ENCODE assay signal across 17 mouse cellular contexts in the genomic region with DNA sequence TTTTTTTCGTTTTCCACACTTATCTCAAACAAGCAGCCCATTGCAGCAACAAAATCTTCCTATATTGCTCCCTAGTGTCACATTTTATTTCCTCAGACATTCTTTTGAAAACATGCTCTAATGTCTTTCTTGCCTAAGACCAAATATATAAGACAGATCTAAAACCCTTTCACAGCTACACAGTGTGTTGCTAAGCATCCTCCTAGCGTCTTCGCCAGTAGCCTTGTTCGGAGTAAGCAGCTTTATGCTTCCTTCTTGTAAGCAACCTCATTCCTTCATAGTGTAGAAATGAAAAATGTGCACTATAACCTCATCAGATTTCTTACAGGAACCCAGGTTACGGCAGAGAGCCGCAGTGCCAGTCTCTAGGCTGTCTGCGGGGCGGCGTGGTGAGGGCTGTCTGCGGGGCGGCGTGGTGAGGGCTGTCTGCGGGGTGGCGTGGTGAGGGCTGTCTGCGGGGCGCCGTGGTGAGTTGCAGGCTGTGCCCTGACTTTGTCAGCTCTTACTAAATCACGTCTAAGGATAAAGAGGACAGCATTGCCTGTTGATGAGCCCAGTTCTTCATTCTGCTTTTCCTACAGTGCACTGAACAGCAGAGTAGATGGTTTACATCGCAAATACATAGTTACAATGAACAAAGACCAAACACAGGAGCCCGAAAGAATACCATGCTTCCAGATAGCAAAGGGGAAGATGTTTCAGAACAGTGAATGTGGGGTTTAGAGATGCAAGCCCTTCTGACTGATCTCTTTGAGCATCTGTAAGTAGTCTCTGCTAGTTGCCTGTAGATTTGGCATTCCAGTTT. TPM values are rescaled to one million over a fixed set of nuclear protein-coding genes. Genes with fewer than 3 reads are reported as not detected.
DNase-seq lines count a peak whose midpoint lies in the region; ATAC-seq lines count a peak whose summit lies in the region.
"Had no signal": no experiment of that assay in that cellular context is flagged by ENCODE, and none has a peak within 500 bp of the region (broad histone marks: within the 10 kb centered on the region; RNA-seq: fewer than 3 reads in every experiment).

No protein-coding gene starts in this region.

- H3K27ac ChIP-seq in forebrain, embryonic 12.5 days, result peak overlapping the region; percentile 8; the same call in 1 of the 2 replicates
- H3K27ac ChIP-seq in forebrain, embryonic 10.5 days, result no peak overlapping the region
- no peak overlapping the region for H3K27ac ChIP-seq in kidney, embryonic 16.5 days (ENCODE audit: low read length)
- peak overlapping the region; percentile 82 for H3K27ac ChIP-seq in midbrain, embryonic 14.5 days (replicated peaks; ENCODE audit: low read depth, low read length)
- H3K27ac ChIP-seq: layer of hippocampus, adult 2 months; limb, embryonic 12.5 days had no signal

- H3K9ac ChIP-seq in forebrain, embryonic 12.5 days, result no peak overlapping the region
- no peak overlapping the region for H3K9ac ChIP-seq in kidney, embryonic 16.5 days (replicated peaks; ENCODE audit: low read length)
- peak overlapping the region; percentile 9; the same call in 1 of the 2 replicates for H3K9ac ChIP-seq in midbrain, embryonic 14.5 days (replicated peaks; ENCODE audit: low read length)
- H3K9ac ChIP-seq: limb, embryonic 12.5 days had no signal

- no peaks in the 10 kb centered on the region for H3K27me3 ChIP-seq in forebrain, embryonic 12.5 days
- no peaks in the 10 kb centered on the region for H3K27me3 ChIP-seq in forebrain, embryonic 10.5 days (ENCODE audit: poor library complexity, severe bottlenecking)
- no peaks in the 10 kb centered on the region for H3K27me3 ChIP-seq in kidney, embryonic 16.5 days (ENCODE audit: insufficient read depth, low read length)
- H3K27me3 ChIP-seq in midbrain, embryonic 14.5 days (ENCODE audit: control insufficient read depth, insufficient read depth, low read length), result no peaks in the 10 kb centered on the region
- H3K27me3 ChIP-seq: limb, embryonic 12.5 days had no signal

- H3K4me1 ChIP-seq in forebrain, embryonic 12.5 days, result 0 out of 2 replicates have a peak, but pooled peaks cover 4% of the 10 kb centered on the region
- peaks cover 16% of the 10 kb centered on the region; the same call in 1 of the 2 replicates for H3K4me1 ChIP-seq in forebrain, embryonic 10.5 days
- H3K4me1 ChIP-seq in kidney, embryonic 16.5 days (ENCODE audit: insufficient read depth, low read length), result no peaks in the 10 kb centered on the region
- peaks cover 17% of the 10 kb centered on the region for H3K4me1 ChIP-seq in midbrain, embryonic 14.5 days (ENCODE audit: control insufficient read depth, insufficient read depth, low read length)
- H3K4me1 ChIP-seq: limb, embryonic 12.5 days had no signal

- 64% methylated on average over 20 of the region's 20 CpGs for WGBS in forebrain, embryonic 12.5 days
- WGBS in forebrain, embryonic 10.5 days, result 64% methylated on average over 20 of the region's 20 CpGs
- 59% methylated on average over 20 of the region's 20 CpGs for WGBS in kidney, embryonic 16.5 days
- 48% methylated on average over 20 of the region's 20 CpGs for WGBS in midbrain, embryonic 14.5 days

- H3K9me3 ChIP-seq in forebrain, embryonic 12.5 days, result no peaks in the 10 kb centered on the region
- no peaks in the 10 kb centered on the region for H3K9me3 ChIP-seq in forebrain, embryonic 10.5 days
- H3K9me3 ChIP-seq in kidney, embryonic 16.5 days (ENCODE audit: low read length), result no peaks in the 10 kb centered on the region
- H3K9me3 ChIP-seq in midbrain, embryonic 14.5 days (ENCODE audit: control insufficient read depth, low read length), result no peaks in the 10 kb centered on the region
- H3K9me3 ChIP-seq: limb, embryonic 12.5 days had no signal

- no peak for DNase-seq in forebrain, embryonic 10.5 days (ENCODE audit: extremely low spot score, low spot score)
- no peak for DNase-seq in kidney, adult 8-10 months
- DNase-seq in ZHBTc4 (ENCODE audit: low read depth, low spot score), result peak; percentile 53
- DNase-seq in midbrain, embryonic 14.5 days, result peak; percentile 40
- DNase-seq in adrenal gland, postnatal 10 days, result no peak
- no peak for DNase-seq in cerebellum, adult 11-12 months
- DNase-seq: embryo, embryonic 11 days; lung, postnatal 36 days had no signal

- H3K4me3 ChIP-seq in forebrain, embryonic 12.5 days (replicated peaks), result no peak overlapping the region
- no peak overlapping the region for H3K4me3 ChIP-seq in forebrain, embryonic 10.5 days
- no peak overlapping the region for H3K4me3 ChIP-seq in kidney, embryonic 16.5 days (ENCODE audit: low read length)
- peak overlapping the region; percentile 15; the same call in 1 of the 2 replicates for H3K4me3 ChIP-seq in midbrain, embryonic 14.5 days (replicated peaks; ENCODE audit: low read depth, low read length)
- H3K4me3 ChIP-seq: layer of hippocampus, adult 2 months; limb, embryonic 12.5 days had no signal

- H3K4me2 ChIP-seq in forebrain, embryonic 12.5 days, result no peak overlapping the region; the same call in 1 of the 2 replicates
- peak overlapping the region; percentile 27; the same call in 1 of the 2 replicates for H3K4me2 ChIP-seq in kidney, embryonic 16.5 days (replicated peaks; ENCODE audit: low read depth, low read length)
- peak overlapping the region; percentile 41 for H3K4me2 ChIP-seq in midbrain, embryonic 14.5 days (ENCODE audit: low read length)
- H3K4me2 ChIP-seq: limb, embryonic 12.5 days had no signal

- ATAC-seq in forebrain, embryonic 12.5 days (ENCODE audit: low FRiP score), result no peak
- ATAC-seq in kidney, embryonic 16.5 days (ENCODE audit: low FRiP score, low TSS enrichment), result no peak
- ATAC-seq in midbrain, embryonic 14.5 days (ENCODE audit: low FRiP score, low TSS enrichment), result peak; percentile 10; the same call in 1 of the 2 replicates

- no peaks in the 10 kb centered on the region for H3K36me3 ChIP-seq in forebrain, embryonic 12.5 days (replicated peaks)
- no peaks in the 10 kb centered on the region for H3K36me3 ChIP-seq in forebrain, embryonic 10.5 days (replicated peaks)
- no peaks in the 10 kb centered on the region for H3K36me3 ChIP-seq in kidney, embryonic 16.5 days (ENCODE audit: insufficient read depth, low read length)
- H3K36me3 ChIP-seq in midbrain, embryonic 14.5 days (ENCODE audit: control insufficient read depth, insufficient read depth, low read length), result no peaks in the 10 kb centered on the region
- H3K36me3 ChIP-seq: limb, embryonic 12.5 days had no signal

RNA-seq across cellular contexts. Expression of a gene that starts 43.4 kb away (rescaled TPM):
- not detected in 2 replicates for polyA plus RNA-seq in forebrain, embryonic 12.5 days (2016; fragmentation: Nextera tagmentation; extraction: Ambion mirVana)
- polyA plus RNA-seq in forebrain, embryonic 10.5 days (2016; fragmentation: Nextera tagmentation; extraction: Ambion mirVana), result not detected in 2 replicates
- not detected in 2 replicates for polyA plus RNA-seq in kidney, embryonic 16.5 days (2015; fragmentation: Nextera tagmentation; extraction: Ambion mirVana)
- not detected in 2 replicates for polyA plus RNA-seq in midbrain, embryonic 14.5 days (2014; fragmentation: Nextera tagmentation; extraction: Ambion mirVana)
- total RNA-seq in adrenal gland, postnatal 10 days (2021), result not detected
- total RNA-seq: gastrocnemius, adult 18-20 months; hematopoietic stem cell, adult 5-6 weeks; neutrophil, adult 5-6 weeks had no signal
- polyA plus RNA-seq: limb, embryonic 12.5 days; stomach, embryonic 14.5 days; urinary bladder, adult 2 months had no signal

Comparison
In these comparisons a context has a peak if more than half of its experiments do, and no peak if none do; other contexts are left out.
1. H3K27ac ChIP-seq: peak in forebrain, embryonic 12.5 days (single experiment) and midbrain, embryonic 14.5 days (single experiment); none in forebrain, embryonic 10.5 days (single experiment) and kidney, embryonic 16.5 days (single experiment).
2. DNase-seq: peak in ZHBTc4 (single experiment) and midbrain, embryonic 14.5 days (single experiment); none in forebrain, embryonic 10.5 days (single experiment), kidney, adult 8-10 months (0 of 2), adrenal gland, postnatal 10 days (single experiment) and cerebellum, adult 11-12 months (single experiment).